Mouse (Mus musculus): ENCODE results near the gene Lrrc26.
A peak's percentile ranks its signal among the peaks of the same experiment; 100 is the strongest.

Gene Lrrc26

GRCm38 (mm10) chr2:25298046-25298445 is 8.3 kb downstream of the Lrrc26 start:
- DNase-seq (ENCODE audit: low read depth), result no peak

- DNase-seq (ENCODE audit: low read depth), result no peak
Measured at GRCm38 (mm10) chr2:25303452-25303851, 13.7 kb downstream of the Lrrc26 start.

GRCm38 (mm10) chr2:25303931-25304656 is 14.4 kb downstream of the Lrrc26 start:
- DNase-seq (ENCODE audit: low read depth), result no peak

- no peak for DNase-seq (ENCODE audit: low read depth)
Measured at GRCm38 (mm10) chr2:25304657-25305541, 15.2 kb downstream of the Lrrc26 start.

GRCm38 (mm10) chr2:25305587-25306359 is 16.1 kb downstream of the Lrrc26 start:
- DNase-seq (ENCODE audit: low read depth), result no peak

- no peak for DNase-seq (ENCODE audit: low read depth)
Measured at GRCm38 (mm10) chr2:25310180-25310579, 20.5 kb downstream of the Lrrc26 start.

GRCm38 (mm10) chr2:25310969-25311368 is 21.3 kb downstream of the Lrrc26 start:
- DNase-seq (ENCODE audit: low read depth), result no peak

- DNase-seq (ENCODE audit: low read depth), result no peak
Measured at GRCm38 (mm10) chr2:25311491-25311891, 21.8 kb downstream of the Lrrc26 start.

- no peak for DNase-seq (ENCODE audit: low read depth)
Measured at GRCm38 (mm10) chr2:25318119-25318966, 28.6 kb downstream of the Lrrc26 start.

- no peak for DNase-seq (ENCODE audit: low read depth)
Measured at GRCm38 (mm10) chr2:25318971-25319773, 29.5 kb downstream of the Lrrc26 start, which contains the start of gene Grin1. Gene Grin1 (minus strand): TSS chr2:25319187.

GRCm38 (mm10) chr2:25320084-25320483 is 30.4 kb downstream of the Lrrc26 start:
- no peak for DNase-seq (ENCODE audit: low read depth)

GRCm38 (mm10) chr2:25326036-25326435 is 36.3 kb downstream of the Lrrc26 start:
- no peak for DNase-seq (ENCODE audit: low read depth)

- DNase-seq (ENCODE audit: low read depth), result no peak
Measured at GRCm38 (mm10) chr2:25328440-25328839, 38.7 kb downstream of the Lrrc26 start.

- DNase-seq (ENCODE audit: low read depth), result no peak
Measured at GRCm38 (mm10) chr2:25331470-25331869, 41.8 kb downstream of the Lrrc26 start.

GRCm38 (mm10) chr2:25332286-25333160 is 42.8 kb downstream of the Lrrc26 start, which contains the start of gene Man1b1:
Gene Man1b1 (plus strand): TSS chr2:25332338.
- peak; percentile 98 for DNase-seq (ENCODE audit: low read depth)

- DNase-seq (ENCODE audit: low read depth), result no peak
Measured at GRCm38 (mm10) chr2:25333569-25333968, 43.9 kb downstream of the Lrrc26 start.

GRCm38 (mm10) chr2:25338303-25338702 is 48.6 kb downstream of the Lrrc26 start:
- no peak for DNase-seq (ENCODE audit: low read depth)
